In the genomic region with DNA sequence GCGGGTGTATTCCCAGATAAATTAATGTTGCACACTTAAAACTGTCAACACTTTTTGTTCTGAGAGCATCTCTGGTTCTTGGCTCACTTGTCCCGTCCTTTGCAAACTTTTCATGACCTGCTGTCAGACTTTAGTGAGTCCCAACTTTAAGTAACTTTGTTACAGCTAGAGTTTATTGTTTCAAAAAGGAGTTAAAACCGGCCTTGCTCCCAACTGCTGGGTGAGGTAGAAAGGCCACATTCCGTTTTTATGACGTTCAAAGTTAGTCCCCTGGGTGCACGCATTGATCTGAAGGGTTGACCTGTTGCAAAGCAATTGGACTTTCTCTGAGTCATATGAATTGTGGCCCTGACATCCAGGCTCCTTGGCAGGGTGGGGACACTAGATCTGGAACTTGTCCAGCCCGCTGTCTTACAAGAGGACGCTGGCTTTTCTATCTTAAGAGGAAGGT, we compare ENCODE assay signal across 7 mouse cellular contexts. TPM values are rescaled to one million over a fixed set of nuclear protein-coding genes. Genes with fewer than 3 reads are reported as not detected.
A peak's percentile ranks its signal among the peaks of the same experiment; 100 is the strongest.
DNase-seq lines count a peak whose midpoint lies in the region; ATAC-seq and TF ChIP-seq lines count a peak whose summit lies in the region.

No protein-coding gene starts in this region.

- H3K27me3 ChIP-seq in embryonic facial prominence, embryonic 11.5 days (ENCODE audit: control insufficient read depth, insufficient read depth, low read length) = no peaks in the 10 kb centered on the region
- H3K27me3 ChIP-seq in kidney, adult 2 months (replicated peaks; ENCODE audit: control insufficient read depth, insufficient read depth, low read length) = no peaks in the 10 kb centered on the region
- H3K27me3 ChIP-seq in lung, postnatal 0 days (replicated peaks; ENCODE audit: insufficient read depth, low read length) = no peaks in the 10 kb centered on the region

- peak; percentile 7 for ATAC-seq in activated CD4-positive, CD25-positive, alpha-beta regulatory T cell, adult 4 months
- ATAC-seq in embryonic facial prominence, embryonic 11.5 days (replicated peaks; ENCODE audit: insufficient number of reproducible peaks, low FRiP score, low TSS enrichment, low read depth) = no peak
- peak; percentile 60 for ATAC-seq in lung, postnatal 0 days

- no peak for TF ChIP-seq CTCF in kidney, adult 2 months (conservative IDR thresholded peaks at IDR 0.05; ENCODE audit: insufficient read depth, insufficient read length, low read depth, low read length)
- TF ChIP-seq CTCF in lung, postnatal 0 days (IDR thresholded peaks at IDR 0.05) = no peak

- H3K36me3 ChIP-seq in embryonic facial prominence, embryonic 11.5 days (replicated peaks; ENCODE audit: control insufficient read depth, insufficient read depth, low read depth, low read length) = no peaks in the 10 kb centered on the region
- no peaks in the 10 kb centered on the region for H3K36me3 ChIP-seq in kidney, adult 2 months (ENCODE audit: control insufficient read depth, insufficient read depth, low read length)
- no peaks in the 10 kb centered on the region for H3K36me3 ChIP-seq in lung, postnatal 0 days (ENCODE audit: insufficient read depth, low read length)

- peak overlapping the region; percentile 67 for H3K4me2 ChIP-seq in embryonic facial prominence, embryonic 11.5 days (ENCODE audit: low read depth, low read length)
- peak overlapping the region; percentile 84 for H3K4me2 ChIP-seq in lung, postnatal 0 days (replicated peaks; ENCODE audit: low read depth, low read length)

- no peaks in the 10 kb centered on the region for H3K9me3 ChIP-seq in embryonic facial prominence, embryonic 11.5 days (replicated peaks; ENCODE audit: control insufficient read depth, low read length)
- no peaks in the 10 kb centered on the region for H3K9me3 ChIP-seq in lung, postnatal 0 days (ENCODE audit: low read length)

- WGBS in embryonic facial prominence, embryonic 11.5 days = 13% methylated on average over 8 of the region's 8 CpGs
- 11% methylated on average over 8 of the region's 8 CpGs for WGBS in kidney, adult 2 months
- under 1% methylated on average over 8 of the region's 8 CpGs for WGBS in lung, postnatal 0 days

- peak; percentile 40 for DNase-seq in embryonic facial prominence, embryonic 11.5 days (ENCODE audit: low spot score)
- DNase-seq in heart, adult 9 months (ENCODE audit: low spot score in 2 of 2) = peak; percentile 49 to 74
- peak; percentile 67 for DNase-seq in kidney, adult 2 months
- peak; percentile 76 for DNase-seq in lung, postnatal 0 days (ENCODE audit: low spot score)
- DNase-seq in ovary, postnatal 10 days (ENCODE audit: low spot score) = peak; percentile 31
- DNase-seq in right cerebral cortex, postnatal 25 days = no peak

- H3K9ac ChIP-seq in embryonic facial prominence, embryonic 11.5 days (replicated peaks; ENCODE audit: low read length) = peak overlapping the region; percentile 93
- H3K9ac ChIP-seq in lung, postnatal 0 days (replicated peaks; ENCODE audit: low read depth) = peak overlapping the region; percentile 90

- no peak for TF ChIP-seq POLR2A in kidney, adult 2 months (IDR thresholded peaks at IDR 0.05; ENCODE audit: low read depth, low read length)

- H3K27ac ChIP-seq in embryonic facial prominence, embryonic 11.5 days (replicated peaks; ENCODE audit: low read depth, low read length) = peak overlapping the region; percentile 57
- H3K27ac ChIP-seq in kidney, adult 2 months (ENCODE audit: insufficient read depth, low read depth, low read length) = peak overlapping the region; percentile 43; the same call in 1 of the 2 replicates
- H3K27ac ChIP-seq in lung, postnatal 0 days (ENCODE audit: low read length) = peak overlapping the region; percentile 92

- TF ChIP-seq EP300 in lung, postnatal 0 days (IDR thresholded peaks at IDR 0.05) = peak; percentile 44; the same call in 1 of the 2 replicates

- no peaks in the 10 kb centered on the region; the same call in 1 of the 2 replicates for H3K4me1 ChIP-seq in embryonic facial prominence, embryonic 11.5 days (ENCODE audit: control insufficient read depth, insufficient read depth, low read length)
- H3K4me1 ChIP-seq in kidney, adult 2 months (ENCODE audit: control insufficient read depth, insufficient read depth, low read length) = no peaks in the 10 kb centered on the region
- peaks cover 18% of the 10 kb centered on the region; the same call in 1 of the 2 replicates for H3K4me1 ChIP-seq in lung, postnatal 0 days (ENCODE audit: insufficient read depth, low read depth, low read length)

- peak overlapping the region; percentile 74 for H3K4me3 ChIP-seq in embryonic facial prominence, embryonic 11.5 days (ENCODE audit: low read depth, low read length)
- peak overlapping the region; percentile 69 for H3K4me3 ChIP-seq in kidney, adult 2 months (ENCODE audit: insufficient read depth, low read depth, low read length)
- H3K4me3 ChIP-seq in lung, postnatal 0 days (ENCODE audit: low read depth, low read length) = peak overlapping the region; percentile 77

RNA-seq across cellular contexts. Expression of gene Slc25a24, which starts 0.6 kb away (rescaled TPM):
- polyA plus RNA-seq in activated CD4-positive, CD25-positive, alpha-beta regulatory T cell, adult 4 months (2017; shearing (Covaris generic)) = 10 to 100 TPM; 20.4 to 26.7 TPM
- polyA plus RNA-seq in embryonic facial prominence, embryonic 11.5 days (2014; fragmentation: Nextera tagmentation; extraction: Ambion mirVana) = 51.9 and 52.6 TPM in 2 replicates
- polyA plus RNA-seq in kidney, adult 2 months (2012; rRNA removed) = 1.6 and 1.9 TPM in 2 replicates
- polyA plus RNA-seq in lung, postnatal 0 days (2015; fragmentation: Nextera tagmentation; extraction: Ambion mirVana) = 18.0 and 21.2 TPM in 2 replicates

RNA-seq across cellular contexts. Expression of gene Slc25a54, which starts 43.3 kb away (rescaled TPM):
- not detected for polyA plus RNA-seq in activated CD4-positive, CD25-positive, alpha-beta regulatory T cell, adult 4 months (2017; shearing (Covaris generic))
- not detected in 2 replicates for polyA plus RNA-seq in embryonic facial prominence, embryonic 11.5 days (2014; fragmentation: Nextera tagmentation; extraction: Ambion mirVana)
- not detected in 2 replicates for polyA plus RNA-seq in kidney, adult 2 months (2012; rRNA removed)
- not detected in 2 replicates for polyA plus RNA-seq in lung, postnatal 0 days (2015; fragmentation: Nextera tagmentation; extraction: Ambion mirVana)
